Mouse (Mus musculus): ENCODE results near the gene Bzw2. TPM values are rescaled to one million over a fixed set of nuclear protein-coding genes. Genes with fewer than 3 reads are reported as not detected.
A peak's percentile ranks its signal among the peaks of the same experiment; 100 is the strongest.
"Not testable (repeated sequence)": the region's sequence is repeated elsewhere in the genome, so short reads cannot be mapped to it uniquely, and the experiment has no call there.

The Bzw2 gene
- 99.4 and 103 TPM in 2 replicates for polyA plus RNA-seq (2016; fragmentation: Nextera tagmentation; extraction: Ambion mirVana)

DNA sequence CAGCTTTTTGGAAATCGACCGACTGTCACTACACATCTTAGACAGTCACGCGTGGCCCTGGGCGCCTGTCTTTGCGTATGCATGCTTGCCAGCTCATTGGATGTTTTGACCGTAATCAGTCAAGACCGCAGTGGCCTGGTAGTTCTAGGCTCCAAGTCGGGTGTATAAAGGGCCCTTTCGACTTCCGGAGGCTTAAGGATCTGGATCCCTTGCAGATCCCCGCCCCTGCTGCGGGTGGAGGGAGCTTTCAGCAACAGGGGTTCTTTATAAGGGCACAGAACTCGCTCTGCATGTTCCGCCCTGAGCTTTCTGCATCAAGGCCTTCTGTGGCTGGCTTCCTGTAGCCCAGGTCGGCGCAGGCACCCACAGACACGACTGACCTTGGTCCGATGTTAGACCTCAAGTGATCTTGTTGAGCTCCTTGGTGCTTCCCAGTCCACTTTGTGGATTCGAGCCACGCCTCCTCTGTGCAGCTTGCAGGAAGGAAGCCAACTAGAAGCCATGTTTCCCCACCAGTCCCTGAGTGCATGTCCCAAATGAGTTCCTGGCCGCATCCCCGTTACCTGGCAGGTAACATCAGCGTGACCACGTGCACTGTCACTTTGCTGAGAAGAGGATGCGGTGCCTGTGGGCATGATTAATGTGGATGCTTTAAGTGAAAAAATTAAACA is at the start of gene Bzw2:
Gene Bzw2 (minus strand): TSS at position 443 of the 671 bp plus-strand sequence.
- Histone ChIP-seq H3K9me3 (replicated peaks) (no peaks in the 10 kb centered on the region), H3K9ac (peak within 1 kb of the TSS; percentile 83), H3K27me3 (replicated peaks) (no peaks in the 10 kb centered on the region), H3K4me3 (peak within 1 kb of the TSS; percentile 74), H3K36me3 (0 out of 2 replicates have a peak, but pooled peaks cover 3% of the 10 kb centered on the region), H3K27ac (peak within 1 kb of the TSS; percentile 85), H3K4me2 (peak within 1 kb of the TSS; percentile 89), H3K4me1 (peaks cover 36% of the 10 kb centered on the region)
- peak; percentile 26 for ATAC-seq
- WGBS (ENCODE audit: insufficient replicate concordance): 2% methylated on average over 26 of the region's 26 CpGs

DNA sequence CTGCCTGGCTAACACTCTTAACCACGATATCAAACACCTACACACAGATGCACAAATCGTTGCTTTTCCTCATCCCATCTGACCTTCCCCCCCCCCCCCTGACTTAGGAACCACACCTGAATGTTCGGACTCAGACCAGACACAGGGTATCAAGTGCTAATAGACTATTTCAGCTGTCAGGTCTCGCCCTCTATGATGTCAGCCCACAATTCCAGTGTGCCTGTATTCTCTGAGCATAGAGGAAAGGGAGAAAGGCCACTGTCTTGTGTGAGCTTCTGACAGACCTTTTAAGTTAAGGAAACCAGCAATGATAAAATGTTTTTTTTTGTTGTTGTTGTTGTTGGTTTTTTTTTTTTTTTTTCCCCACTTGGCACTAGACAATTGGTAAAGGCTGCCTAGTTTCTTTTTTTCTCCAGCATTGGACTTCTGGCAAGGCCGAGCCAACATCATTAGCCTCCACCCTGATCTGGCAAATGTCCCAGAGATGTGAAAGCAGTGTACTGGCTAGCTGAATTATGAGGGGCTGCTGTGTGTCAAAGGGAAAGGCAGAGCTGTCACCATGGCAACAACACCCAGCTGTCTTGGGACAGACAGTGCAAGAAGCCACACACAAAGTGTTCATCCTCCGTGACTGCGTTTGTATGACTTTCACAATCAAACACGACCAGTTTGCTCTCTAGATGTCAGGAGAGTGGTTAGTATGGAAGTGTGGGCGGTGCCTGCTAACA is 49.4 kb upstream of the Bzw2 start:
- no peak overlapping the region for H3K4me3 ChIP-seq
- H3K4me2 ChIP-seq: no peak overlapping the region
- WGBS (ENCODE audit: insufficient replicate concordance): 61% methylated on average over 9 of the region's 9 CpGs
- no peaks in the 10 kb centered on the region for H3K27me3 ChIP-seq (replicated peaks)
- ATAC-seq: no peak
- H3K36me3 ChIP-seq: no peaks in the 10 kb centered on the region
- H3K9me3 ChIP-seq (replicated peaks): no peaks in the 10 kb centered on the region
- no peaks in the 10 kb centered on the region for H3K4me1 ChIP-seq
- H3K27ac ChIP-seq: no peak overlapping the region
- H3K9ac ChIP-seq: no peak overlapping the region

DNA sequence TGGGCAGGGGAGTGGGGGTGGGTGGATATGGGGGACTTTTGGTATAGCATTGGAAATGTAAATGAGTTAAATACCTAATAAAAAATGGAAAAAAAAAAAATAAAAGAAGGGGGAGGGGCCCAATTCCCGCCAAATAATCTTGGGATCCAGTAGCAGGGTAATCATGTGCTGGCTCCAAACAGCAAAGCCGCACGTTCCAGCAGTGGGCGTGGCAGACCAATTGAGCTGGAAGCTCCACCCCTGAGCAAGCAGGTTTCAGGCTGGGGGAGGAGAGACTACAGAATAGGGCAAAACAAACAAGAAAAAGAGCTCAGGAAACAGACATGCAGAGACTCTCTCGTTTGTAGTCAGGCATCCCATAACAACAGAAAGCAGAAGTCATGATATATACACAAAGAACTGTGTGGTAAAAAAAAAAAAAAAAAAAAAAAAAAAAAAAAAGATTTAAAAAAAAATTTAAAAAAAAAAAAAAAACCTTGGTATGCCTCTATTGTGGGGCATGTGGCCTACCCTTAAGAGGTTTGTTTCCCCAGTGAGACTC is 47.8 kb upstream of the Bzw2 start:
- not testable (repeated sequence) for H3K9ac ChIP-seq; H3K9me3 ChIP-seq (replicated peaks); ATAC-seq; H3K27ac ChIP-seq; H3K4me1 ChIP-seq; H3K36me3 ChIP-seq; H3K4me2 ChIP-seq; H3K4me3 ChIP-seq; H3K27me3 ChIP-seq (replicated peaks)
- 40% methylated on average over 5 of the region's 5 CpGs for WGBS (ENCODE audit: insufficient replicate concordance)

DNA sequence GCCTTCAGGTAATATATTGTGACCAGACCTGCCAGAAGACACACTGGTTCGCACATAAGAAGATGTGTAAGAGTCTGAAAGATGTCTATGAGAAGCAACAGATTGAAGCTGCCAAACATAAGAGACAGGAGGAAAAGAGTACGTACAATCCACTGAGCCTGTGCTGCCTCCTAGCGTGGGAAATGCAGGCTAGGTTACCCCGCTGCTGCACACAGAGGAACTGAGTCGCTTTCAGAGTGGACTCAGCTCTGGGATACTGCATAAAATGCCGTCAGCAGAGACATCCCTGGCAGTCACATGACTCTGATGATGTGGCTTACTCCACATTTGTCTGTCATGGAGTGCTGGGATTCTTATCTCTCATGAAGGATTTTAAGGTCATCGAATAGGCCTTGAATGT is 37.1 kb upstream of the Bzw2 start:
- 78% methylated on average over 7 of the region's 7 CpGs for WGBS (ENCODE audit: insufficient replicate concordance)
- Histone ChIP-seq H3K9ac (no peak overlapping the region), H3K9me3 (replicated peaks) (no peaks in the 10 kb centered on the region; the same call in 1 of the 2 replicates), H3K36me3 (peaks cover 69% of the 10 kb centered on the region), H3K4me1 (no peaks in the 10 kb centered on the region), H3K27me3 (replicated peaks) (no peaks in the 10 kb centered on the region), H3K4me2 (no peak overlapping the region), H3K4me3 (no peak overlapping the region), H3K27ac (no peak overlapping the region)
- no peak for ATAC-seq

DNA sequence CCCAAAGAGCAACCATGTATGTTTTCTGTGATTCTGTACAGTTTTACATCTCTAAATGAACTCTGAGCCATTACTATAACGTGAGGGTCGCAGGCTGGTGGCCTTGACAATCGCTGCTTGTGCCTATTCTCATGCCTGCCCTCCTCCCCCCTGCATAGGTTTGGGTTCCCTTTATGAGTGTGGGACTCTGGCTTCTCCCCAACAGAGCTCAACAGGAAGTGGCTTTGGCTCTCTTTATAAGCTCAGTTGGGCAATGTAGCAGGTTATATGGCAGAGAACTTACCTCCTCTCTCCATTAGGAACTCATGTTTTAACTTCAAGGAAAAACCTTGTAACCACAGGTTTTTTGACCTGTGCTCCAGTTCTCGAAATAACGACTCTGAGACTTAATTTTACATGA is 32.5 kb upstream of the Bzw2 start:
- Histone ChIP-seq H3K4me1 (no peaks in the 10 kb centered on the region), H3K4me3 (no peak overlapping the region), H3K9me3 (replicated peaks) (no peaks in the 10 kb centered on the region), H3K27me3 (replicated peaks) (no peaks in the 10 kb centered on the region), H3K9ac (no peak overlapping the region), H3K36me3 (peaks cover 70% of the 10 kb centered on the region), H3K4me2 (no peak overlapping the region), H3K27ac (no peak overlapping the region)
- no peak for ATAC-seq
- WGBS (ENCODE audit: insufficient replicate concordance): 80% methylated on average over 5 of the region's 5 CpGs

DNA sequence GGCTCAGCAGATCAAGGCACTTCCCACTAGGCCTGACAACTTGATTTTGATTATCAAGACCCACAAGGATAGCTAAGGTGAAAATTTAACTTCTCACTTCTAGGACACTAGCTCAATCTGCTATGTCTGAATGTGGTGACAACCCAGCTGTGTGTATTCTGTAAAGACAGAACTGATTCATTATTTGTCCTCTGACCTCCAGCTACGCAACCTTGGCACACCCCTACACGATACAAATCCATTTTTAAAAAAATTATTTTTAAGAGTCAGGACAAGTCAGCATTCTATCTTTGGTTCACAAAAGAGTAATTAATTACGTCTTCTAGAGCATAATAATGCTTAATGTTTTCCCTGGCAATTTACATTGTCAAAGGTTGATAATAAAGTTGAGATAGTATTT is 31.7 kb upstream of the Bzw2 start:
- no peaks in the 10 kb centered on the region for H3K9me3 ChIP-seq (replicated peaks)

DNA sequence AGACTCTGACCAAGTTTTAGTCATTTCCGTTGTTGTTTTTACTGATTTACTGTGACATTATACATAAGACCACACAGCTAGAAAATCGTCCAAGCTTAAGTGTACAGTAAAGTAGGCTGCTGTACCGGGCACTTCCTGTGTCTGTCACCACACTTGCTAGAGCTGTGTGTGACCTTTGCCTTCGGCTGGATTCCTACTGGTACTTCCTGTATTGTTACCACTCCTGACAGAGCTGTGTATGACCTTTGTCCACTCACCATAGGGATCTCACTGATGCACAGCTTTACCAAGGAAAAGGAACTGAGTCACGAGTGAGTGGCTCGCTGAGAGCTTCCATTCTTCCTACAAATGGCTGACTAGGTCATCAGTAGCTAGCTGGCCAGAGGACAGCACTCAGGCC is 29.2 kb upstream of the Bzw2 start:
- peak; percentile 40; the same call in 1 of the 2 replicates for ATAC-seq
- H3K27me3 ChIP-seq (replicated peaks): no peaks in the 10 kb centered on the region
- H3K4me2 ChIP-seq: no peak overlapping the region
- H3K4me3 ChIP-seq: no peak overlapping the region
- H3K9me3 ChIP-seq (replicated peaks): no peaks in the 10 kb centered on the region
- H3K36me3 ChIP-seq: peaks cover 73% of the 10 kb centered on the region
- no peak overlapping the region for H3K27ac ChIP-seq
- H3K9ac ChIP-seq: no peak overlapping the region
- WGBS (ENCODE audit: insufficient replicate concordance): 61% methylated on average over 6 of the region's 6 CpGs
- no peaks in the 10 kb centered on the region for H3K4me1 ChIP-seq

More for the DNA sequence above, 31.7 kb upstream of the Bzw2 start:
- ATAC-seq: no peak
- H3K27ac ChIP-seq: no peak overlapping the region
- no peak overlapping the region for H3K4me3 ChIP-seq
- H3K27me3 ChIP-seq (replicated peaks): no peaks in the 10 kb centered on the region
- peaks cover 63% of the 10 kb centered on the region for H3K36me3 ChIP-seq
- H3K4me2 ChIP-seq: no peak overlapping the region
- H3K4me1 ChIP-seq: no peaks in the 10 kb centered on the region
- no peak overlapping the region for H3K9ac ChIP-seq
- 82% methylated on average over 3 of the region's 3 CpGs for WGBS (ENCODE audit: insufficient replicate concordance)

DNA sequence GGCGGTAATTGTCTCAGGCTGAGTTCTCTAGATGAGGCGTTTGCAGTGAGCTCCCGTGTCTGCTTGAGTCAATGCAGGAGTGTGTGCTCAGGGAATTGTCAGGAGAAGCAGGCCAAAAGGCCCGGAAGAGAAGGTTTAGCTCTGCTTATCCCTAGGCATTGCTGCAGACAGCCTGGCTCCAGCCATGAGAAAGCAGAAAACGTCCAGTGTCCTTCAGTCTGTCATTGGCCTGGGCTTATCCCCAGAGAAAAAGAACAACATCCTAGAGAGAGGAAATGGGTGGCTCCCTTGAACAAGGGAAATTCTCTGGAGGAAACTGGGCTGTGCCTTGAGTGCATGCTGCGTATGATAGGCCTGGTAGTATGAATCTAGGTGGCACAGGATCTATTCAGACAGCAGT is 24.7 kb upstream of the Bzw2 start:
- H3K9ac ChIP-seq: no peak overlapping the region
- peaks cover 54% of the 10 kb centered on the region for H3K36me3 ChIP-seq
- WGBS (ENCODE audit: insufficient replicate concordance): 78% methylated on average over 6 of the region's 6 CpGs
- no peaks in the 10 kb centered on the region for H3K4me1 ChIP-seq
- H3K27me3 ChIP-seq (replicated peaks): no peaks in the 10 kb centered on the region
- no peak overlapping the region for H3K4me3 ChIP-seq
- no peaks in the 10 kb centered on the region for H3K9me3 ChIP-seq (replicated peaks)
- no peak overlapping the region for H3K27ac ChIP-seq
- no peak overlapping the region for H3K4me2 ChIP-seq
- ATAC-seq: no peak

DNA sequence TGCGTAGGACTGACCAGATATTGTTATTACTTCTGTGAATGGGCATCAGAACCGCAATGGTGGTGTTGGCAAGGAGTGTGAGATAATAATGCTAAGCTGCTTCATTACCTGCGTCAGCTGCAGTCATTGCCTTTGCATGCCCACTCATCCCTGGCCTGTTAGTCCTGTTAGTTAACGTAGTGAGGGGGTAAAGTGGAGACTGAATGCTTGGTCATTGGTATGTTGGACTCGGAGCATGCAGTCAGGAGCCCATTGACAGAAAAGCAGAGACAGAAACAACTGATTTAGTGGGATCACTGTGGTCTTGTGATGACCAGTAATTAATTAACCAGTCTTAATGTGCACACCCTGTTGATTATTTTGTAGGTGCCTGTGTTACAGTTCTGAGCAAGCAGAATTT is 19.3 kb upstream of the Bzw2 start:
- ATAC-seq: no peak
- no peaks in the 10 kb centered on the region for H3K9me3 ChIP-seq (replicated peaks)
- no peak overlapping the region for H3K4me2 ChIP-seq
- H3K4me1 ChIP-seq: no peaks in the 10 kb centered on the region
- peaks cover 55% of the 10 kb centered on the region for H3K36me3 ChIP-seq
- WGBS (ENCODE audit: insufficient replicate concordance): 80% methylated on average over 5 of the region's 5 CpGs
- H3K9ac ChIP-seq: no peak overlapping the region
- no peak overlapping the region for H3K27ac ChIP-seq
- no peaks in the 10 kb centered on the region for H3K27me3 ChIP-seq (replicated peaks)
- H3K4me3 ChIP-seq: no peak overlapping the region

DNA sequence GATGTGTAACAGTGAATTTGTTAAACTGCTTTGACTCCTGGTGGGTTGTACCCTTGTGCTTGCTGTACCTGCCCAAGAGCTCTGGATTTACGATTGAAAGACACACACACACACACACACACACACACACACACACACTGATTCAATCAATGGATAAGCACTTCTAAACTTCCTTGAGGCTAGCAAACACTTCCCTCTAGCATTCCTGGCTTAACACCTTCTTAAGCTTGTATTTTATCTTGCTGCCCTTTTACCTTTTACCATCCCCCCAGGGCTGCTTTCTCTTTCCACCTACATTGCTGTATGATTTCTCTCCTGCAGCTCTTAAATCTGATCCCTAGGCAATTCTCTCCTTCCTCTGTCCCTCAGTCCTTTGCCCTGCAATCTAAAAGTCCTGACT is 7.4 kb upstream of the Bzw2 start:
- no peaks in the 10 kb centered on the region for H3K9me3 ChIP-seq (replicated peaks)
- 56% methylated on average over 1 of the region's 1 CpGs for WGBS (ENCODE audit: insufficient replicate concordance)
- no peak overlapping the region for H3K9ac ChIP-seq
- H3K27ac ChIP-seq: no peak overlapping the region
- no peaks in the 10 kb centered on the region for H3K27me3 ChIP-seq (replicated peaks)
- H3K4me2 ChIP-seq: no peak overlapping the region
- peaks cover 17% of the 10 kb centered on the region for H3K36me3 ChIP-seq
- no peak for ATAC-seq
- peaks cover 28% of the 10 kb centered on the region for H3K4me1 ChIP-seq
- no peak overlapping the region for H3K4me3 ChIP-seq

DNA sequence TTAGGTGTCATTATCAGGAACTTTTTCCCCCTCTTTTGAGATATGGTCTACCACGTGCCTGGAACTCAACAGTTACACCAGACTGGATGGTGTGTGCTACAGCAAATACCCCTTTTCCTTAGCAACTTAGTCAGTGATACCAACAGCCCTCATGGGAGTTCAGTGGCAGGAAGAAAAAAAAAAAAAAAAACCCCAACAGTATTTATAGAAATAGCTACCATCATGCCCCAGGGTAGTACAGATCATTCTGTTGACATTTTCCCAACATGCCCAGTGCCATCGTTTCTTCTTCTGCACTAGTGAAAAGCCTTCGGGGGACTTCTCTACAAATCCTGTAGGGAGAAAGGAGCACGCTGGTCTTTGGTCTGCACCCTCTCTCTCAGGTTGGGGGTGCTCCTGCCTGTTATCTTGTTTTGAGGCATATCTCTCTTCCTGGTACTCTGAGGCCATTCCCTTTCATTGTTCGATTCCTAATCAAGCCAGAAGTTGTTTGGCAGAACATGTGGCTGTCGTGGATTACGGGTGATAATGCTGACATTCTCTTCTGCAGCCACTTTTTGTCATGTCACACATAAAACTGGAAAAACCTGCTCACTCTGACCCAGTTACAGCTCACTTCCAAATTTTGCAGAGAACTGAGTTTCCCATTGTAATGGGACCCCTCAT is 6.4 kb upstream of the Bzw2 start:
- peak; percentile 65 for ATAC-seq

DNA sequence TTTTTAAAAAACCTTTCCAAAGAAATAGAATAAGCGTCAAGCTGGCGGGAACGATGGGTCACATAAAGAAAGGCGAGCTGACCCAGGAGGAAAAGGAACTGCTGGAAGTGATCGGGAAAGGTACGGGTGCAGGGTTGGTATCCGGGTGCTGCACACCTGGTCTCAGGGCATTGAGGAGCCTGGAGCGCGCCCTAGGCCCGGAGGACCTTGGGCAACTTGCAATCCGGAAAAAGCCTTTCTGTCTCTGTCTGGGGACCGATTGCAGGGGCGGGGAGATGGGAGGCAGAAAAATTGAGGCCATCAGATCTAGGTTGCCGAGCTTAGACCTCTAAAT is 609 bp downstream of the Bzw2 start:
- H3K4me1 ChIP-seq: peaks cover 36% of the 10 kb centered on the region
- H3K4me3 ChIP-seq: peak overlapping the region; percentile 74
- under 1% methylated on average over 14 of the region's 14 CpGs for WGBS (ENCODE audit: insufficient replicate concordance)
- peak overlapping the region; percentile 83 for H3K9ac ChIP-seq
- H3K9me3 ChIP-seq (replicated peaks): no peaks in the 10 kb centered on the region
- 0 out of 2 replicates have a peak, but pooled peaks cover 3% of the 10 kb centered on the region for H3K36me3 ChIP-seq
- peak overlapping the region; percentile 85 for H3K27ac ChIP-seq
- ATAC-seq: peak; percentile 35
- no peaks in the 10 kb centered on the region for H3K27me3 ChIP-seq (replicated peaks)
- peak overlapping the region; percentile 89 for H3K4me2 ChIP-seq

More for the DNA sequence above, 6.4 kb upstream of the Bzw2 start:
- Histone ChIP-seq H3K9me3 (replicated peaks) (no peaks in the 10 kb centered on the region), H3K9ac (no peak overlapping the region), H3K4me1 (peaks cover 28% of the 10 kb centered on the region), H3K4me3 (no peak overlapping the region), H3K27ac (0 out of 2 replicates have a peak overlapping the region, but pooled peaks have one; percentile 25), H3K27me3 (replicated peaks) (no peaks in the 10 kb centered on the region), H3K36me3 (peaks cover 17% of the 10 kb centered on the region; the same call in 1 of the 2 replicates), H3K4me2 (peak overlapping the region; percentile 31)
- 23% methylated on average over 7 of the region's 7 CpGs for WGBS (ENCODE audit: insufficient replicate concordance)
